ENCODE assay signal across 10 mouse cellular contexts in genomic region chr1:80036436-80036835, GRCm38 (mm10).
"Had no signal": no experiment of that assay in that cellular context is flagged by ENCODE, and none has a peak within 500 bp of the region (broad histone marks: within the 10 kb centered on the region; RNA-seq: fewer than 3 reads in every experiment).

No protein-coding gene starts in this region.

- DNase-seq: kidney, adult 9 months; kidney, postnatal 36 days; liver; liver, embryonic 13.5 days; liver, postnatal 0 days; right cerebral cortex, adult 18-20 months; right cerebral cortex, postnatal 4 days; spleen, adult 18-20 months; thymus, adult 18-20 months; thymus, postnatal 14 days had no signal
